Mouse (Mus musculus) retina, embryonic 14.5 days (tissue): ENCODE results near the gene Wfdc1.

Source experiments
- DNase-seq: peaks from one replicate; pipeline ENCODE4 v3.0.0-alpha.2; 2015; ENCODE audit warnings: low spot score

Wfdc1 gene

DNA sequence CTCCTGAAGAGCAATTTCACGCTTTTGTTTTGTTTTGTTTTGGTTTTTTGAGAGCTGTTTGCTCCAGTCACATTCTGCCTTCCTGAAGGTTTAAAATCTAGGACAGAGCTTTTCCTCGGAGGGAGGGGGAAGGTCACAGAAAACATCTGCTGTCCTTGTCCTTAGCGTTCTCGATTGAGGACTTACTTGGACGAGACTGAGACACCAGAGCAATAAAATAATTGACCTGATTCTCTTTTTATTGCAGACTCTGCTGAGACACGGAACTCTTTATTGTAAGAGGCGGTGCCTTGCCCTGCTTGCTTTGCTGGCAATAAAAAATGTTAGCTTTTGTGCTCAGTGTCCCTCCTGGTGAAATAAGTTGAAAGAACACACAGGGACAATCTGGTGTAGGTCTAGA is 26.4 kb upstream of the Wfdc1 start:
- DNase-seq, result no peak

DNA sequence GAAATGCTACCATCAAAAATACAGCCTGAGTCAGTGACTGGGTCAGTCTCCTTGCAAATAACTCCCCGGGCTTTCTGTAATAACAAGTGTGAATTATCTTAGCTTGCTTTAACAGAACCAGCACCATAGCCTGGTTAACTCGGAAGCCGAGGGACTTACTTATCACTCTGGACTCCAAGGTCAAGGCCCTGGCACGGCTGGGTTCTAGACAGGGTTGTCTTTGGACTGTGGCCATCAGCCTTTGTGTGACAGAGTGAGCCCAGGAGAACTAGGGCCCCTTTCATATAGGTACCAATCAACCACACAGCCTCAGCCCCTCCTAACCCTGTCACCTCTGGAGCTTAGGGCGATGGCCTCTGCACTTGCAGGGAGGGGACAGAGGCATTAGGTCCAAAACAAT is 25.1 kb upstream of the Wfdc1 start:
- DNase-seq, result no peak

DNA sequence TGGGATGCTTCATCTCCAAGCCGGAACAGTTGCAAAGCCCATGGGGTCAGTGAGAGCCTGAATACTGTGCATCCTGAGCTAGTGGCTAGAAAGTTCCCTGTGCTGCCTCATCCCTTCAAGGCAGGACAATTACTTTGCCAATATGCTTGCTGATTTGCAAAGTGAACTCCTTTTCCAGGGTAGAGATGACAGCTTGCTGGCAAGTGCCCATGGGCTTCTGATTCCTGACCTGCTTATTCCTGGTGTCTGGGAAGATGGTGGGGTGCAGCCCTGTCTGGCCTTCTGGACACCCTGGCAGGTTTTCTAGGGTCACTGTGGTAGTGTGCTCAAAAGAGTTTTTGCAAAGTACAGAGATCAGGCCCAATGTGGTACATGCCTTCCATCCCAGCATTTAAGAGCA is 23.2 kb upstream of the Wfdc1 start:
- no peak for DNase-seq

DNA sequence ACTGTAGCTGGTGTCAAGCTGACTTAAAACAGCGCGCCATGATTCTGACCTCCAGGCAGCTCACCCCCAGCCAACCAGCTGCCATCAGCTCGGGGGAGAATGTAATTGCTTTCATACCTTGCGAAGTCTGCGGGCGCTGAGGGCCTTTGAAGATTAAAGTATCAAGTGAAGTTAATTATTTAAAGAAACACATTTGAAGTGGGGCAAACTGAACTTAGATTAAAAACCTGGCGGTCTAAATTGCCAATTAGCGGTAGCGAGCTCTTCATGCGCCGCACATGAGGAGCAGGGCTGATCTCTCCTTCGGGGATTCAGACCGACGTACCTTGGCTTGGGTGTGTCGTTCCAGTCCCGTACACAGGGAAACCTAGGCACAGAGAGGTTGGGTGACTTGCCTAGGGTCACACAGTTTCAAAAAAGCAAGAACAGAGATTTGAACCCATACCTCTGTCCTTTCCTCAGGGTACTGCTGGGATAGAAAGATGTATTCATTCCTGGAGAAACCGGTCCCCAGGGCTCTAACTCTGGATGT is 21.7 kb upstream of the Wfdc1 start:
- no peak for DNase-seq

DNA sequence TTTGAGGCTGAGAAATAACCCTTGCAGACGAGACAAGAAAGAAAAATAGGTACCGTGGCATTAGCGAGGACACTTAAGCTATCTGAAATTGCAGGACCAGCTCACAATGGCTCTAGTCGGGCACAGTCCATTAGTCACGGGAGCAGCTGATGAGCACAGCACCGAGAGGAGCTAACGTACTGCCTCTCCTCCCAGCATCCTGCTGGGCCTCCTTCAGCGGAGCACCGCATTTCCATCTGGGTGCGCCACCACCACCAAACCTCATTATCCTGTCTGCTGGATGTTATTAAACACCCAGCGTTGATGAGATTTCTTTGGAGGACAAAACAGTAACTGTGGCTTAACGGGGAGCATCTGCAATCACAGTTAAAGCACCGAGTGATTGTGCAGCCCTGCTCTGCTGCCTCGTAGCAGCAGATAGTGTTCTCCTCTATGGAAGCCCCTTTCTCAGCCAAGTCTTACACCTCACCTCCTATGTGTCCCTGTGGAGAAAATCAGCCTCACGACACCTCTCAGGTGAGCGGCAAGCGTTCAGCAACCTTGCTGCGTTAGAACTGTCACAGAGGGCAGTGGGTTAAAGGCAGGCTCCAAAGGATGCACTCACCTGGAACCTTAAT is 21.1 kb upstream of the Wfdc1 start:
- no peak for DNase-seq

GRCm38 (mm10) chr8:119646197-119646596 is 20.0 kb upstream of the Wfdc1 start:
- no peak for DNase-seq

DNA sequence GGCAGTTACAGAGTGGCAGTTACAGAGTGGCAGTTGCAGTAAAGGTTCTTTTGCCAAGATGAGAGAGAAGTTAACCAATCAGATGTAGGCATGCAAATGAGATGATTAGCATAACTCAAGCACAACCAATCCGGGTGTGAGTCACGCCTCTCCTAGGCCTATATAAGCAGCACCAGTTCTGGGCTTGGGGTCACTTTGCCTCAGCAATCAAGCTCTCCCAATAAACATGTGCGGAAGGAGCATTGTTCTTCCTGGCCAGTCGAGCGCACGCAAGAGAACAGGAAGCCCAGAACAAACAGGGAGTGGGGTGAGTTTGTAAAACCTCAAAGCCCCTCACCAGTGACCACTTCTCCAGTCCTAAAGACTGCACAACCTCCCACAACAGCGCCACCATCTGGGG is 19.3 kb upstream of the Wfdc1 start:
- DNase-seq, result no peak

- no peak for DNase-seq
These were observed 14.8 kb upstream of the Wfdc1 start for GRCm38 (mm10) chr8:119651324-119651723.

DNA sequence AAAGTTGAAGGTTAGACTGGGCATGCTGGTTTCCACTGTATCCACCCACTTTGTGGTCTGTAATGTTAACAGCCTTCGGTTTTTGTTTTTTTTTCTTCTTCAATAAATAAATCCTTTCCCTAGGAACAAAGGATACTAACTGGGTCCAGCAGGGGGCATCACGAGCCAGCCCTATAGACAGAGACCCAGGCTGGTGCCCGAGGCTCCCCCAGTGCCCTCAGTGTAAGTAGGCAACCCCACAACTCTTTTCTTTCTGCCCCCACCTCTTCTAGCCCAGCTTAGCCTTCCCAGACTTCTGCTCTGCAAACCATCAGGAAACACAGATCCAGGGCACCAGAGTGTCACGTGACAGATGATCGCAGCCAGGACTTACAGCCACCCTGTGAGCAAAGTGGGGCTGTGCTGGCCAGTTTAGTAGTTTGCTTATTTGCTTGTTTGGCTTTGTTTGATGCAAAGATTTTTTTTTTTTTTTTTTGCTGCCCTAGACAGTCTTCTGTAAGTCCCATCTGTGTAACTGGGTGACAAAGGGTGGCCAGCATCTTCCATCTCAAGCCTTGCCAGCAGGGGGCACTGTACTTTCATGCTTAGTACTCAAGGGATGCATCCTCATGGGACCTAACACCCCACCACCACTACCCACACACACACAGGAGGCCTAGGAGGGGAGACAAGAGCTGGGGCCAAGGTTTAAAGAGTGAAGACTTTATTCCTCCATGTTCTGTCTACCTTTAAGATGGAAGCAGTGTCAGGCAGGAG is 9.3 kb upstream of the Wfdc1 start:
- peak; percentile 63 for DNase-seq

- DNase-seq, result peak; percentile 82
These were observed 5.1 kb upstream of the Wfdc1 start for GRCm38 (mm10) chr8:119661081-119661480.

- DNase-seq, result no peak
These were observed 4.3 kb upstream of the Wfdc1 start for GRCm38 (mm10) chr8:119661892-119662291.

GRCm38 (mm10) chr8:119663440-119663839 is 2.7 kb upstream of the Wfdc1 start:
- no peak for DNase-seq

DNA sequence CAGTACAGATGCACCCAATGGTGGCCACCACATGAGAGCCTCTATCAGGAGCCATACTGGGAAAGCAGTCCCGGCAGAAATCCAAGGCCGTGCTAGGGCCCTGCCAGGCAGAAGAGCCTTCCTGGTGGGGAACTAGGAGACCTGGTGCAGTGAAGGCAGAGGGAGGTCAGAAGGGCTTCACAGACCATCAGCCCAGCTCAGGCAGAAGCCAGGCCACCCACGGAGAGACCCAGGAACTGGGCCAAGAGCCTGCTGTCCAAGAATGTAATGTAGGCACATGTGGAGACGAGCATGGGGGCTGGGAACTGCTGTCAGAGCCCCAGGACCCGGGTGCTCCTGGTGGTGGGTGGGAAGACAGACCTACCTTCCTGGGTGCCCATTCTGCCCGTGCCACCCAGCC is 895 bp upstream of the Wfdc1 start:
- DNase-seq, result no peak

DNA sequence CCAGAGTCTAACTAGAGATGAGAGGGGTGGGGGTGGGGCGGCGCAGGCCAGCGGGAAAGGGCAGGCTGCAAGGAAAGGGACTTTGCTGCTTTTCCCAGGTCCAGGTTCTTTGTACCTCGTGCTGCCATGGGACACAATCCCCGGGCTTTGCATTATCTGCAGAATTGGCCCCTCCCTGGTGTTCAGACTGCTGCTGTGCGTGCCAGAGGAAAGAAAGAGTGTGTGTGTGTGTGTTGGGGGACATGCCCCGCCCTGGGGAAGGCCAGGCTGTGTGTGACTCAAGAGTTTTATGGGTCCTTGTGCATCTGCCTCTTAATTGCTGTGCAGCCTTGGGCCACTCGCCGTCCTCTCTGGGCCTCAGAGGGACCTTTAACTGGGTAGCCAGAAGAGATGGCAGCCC is 2.3 kb downstream of the Wfdc1 start:
- no peak for DNase-seq

DNA sequence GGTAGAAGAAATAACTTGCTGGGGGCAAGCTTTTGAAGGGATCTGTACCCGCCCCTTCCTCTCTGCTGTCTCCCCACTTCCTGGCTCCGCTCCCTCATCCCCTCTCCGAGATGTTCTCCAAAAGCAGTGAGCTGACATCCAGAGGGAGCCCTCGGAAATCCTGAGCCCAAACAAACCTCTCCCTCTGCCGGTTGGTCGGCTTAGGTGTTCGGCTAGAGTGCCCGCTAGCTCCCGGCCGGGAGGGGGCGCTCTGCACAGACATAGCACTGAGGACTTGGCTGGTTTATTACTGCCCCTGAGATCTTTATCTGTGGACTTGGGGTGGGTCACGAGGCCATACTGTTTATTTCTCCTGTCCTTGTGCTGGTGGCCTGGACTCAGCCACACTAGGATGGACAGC is 3.1 kb downstream of the Wfdc1 start:
- peak; percentile 75 for DNase-seq

GRCm38 (mm10) chr8:119670419-119671091 is 4.4 kb downstream of the Wfdc1 start:
- DNase-seq, result no peak

- no peak for DNase-seq
These were observed 7.9 kb downstream of the Wfdc1 start for GRCm38 (mm10) chr8:119673976-119674555.

- DNase-seq, result peak; percentile 66
These were observed 9.3 kb downstream of the Wfdc1 start for GRCm38 (mm10) chr8:119675457-119675856.

DNA sequence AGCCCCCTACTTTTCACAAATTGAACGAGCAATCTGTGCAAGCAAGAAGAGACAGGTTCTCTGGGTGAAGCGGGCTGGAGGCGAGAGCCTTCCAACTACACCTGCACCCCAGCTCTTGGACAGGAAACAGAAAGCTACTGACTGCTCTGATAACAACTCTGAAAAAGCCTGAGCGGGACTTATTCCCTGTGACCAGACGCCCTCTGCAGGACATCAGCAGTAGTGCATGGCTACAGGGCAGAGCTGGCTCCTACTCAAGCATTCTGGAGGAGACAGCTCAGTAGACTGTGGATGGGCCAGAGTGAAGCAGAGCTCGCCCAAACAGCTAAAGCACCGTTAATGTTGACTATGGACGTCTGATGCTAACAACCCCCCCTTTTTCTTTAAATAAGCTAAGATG is 10.2 kb downstream of the Wfdc1 start:
- DNase-seq, result peak; percentile 98

- peak; percentile 60 for DNase-seq
These were observed 12.1 kb downstream of the Wfdc1 start for GRCm38 (mm10) chr8:119678138-119678843.

DNA sequence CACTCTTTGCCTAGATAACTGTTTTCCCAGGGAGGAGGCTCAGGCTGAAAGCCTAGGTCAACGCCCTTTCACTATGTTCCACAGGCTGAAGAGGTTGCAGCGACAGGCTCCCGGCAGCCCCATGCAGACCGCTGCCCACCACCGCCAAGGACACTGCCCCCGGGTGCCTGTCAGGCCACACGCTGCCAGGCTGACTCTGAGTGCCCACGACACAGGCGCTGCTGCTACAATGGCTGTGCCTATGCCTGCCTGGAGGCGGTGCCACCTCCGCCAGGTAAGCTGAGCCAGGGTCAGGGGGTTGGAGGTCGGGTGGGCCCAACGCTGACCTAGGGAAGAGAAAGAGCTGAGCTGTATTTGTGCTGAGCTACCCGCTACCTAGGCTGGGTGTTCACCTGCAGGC is 13.0 kb downstream of the Wfdc1 start:
- DNase-seq, result no peak

DNA sequence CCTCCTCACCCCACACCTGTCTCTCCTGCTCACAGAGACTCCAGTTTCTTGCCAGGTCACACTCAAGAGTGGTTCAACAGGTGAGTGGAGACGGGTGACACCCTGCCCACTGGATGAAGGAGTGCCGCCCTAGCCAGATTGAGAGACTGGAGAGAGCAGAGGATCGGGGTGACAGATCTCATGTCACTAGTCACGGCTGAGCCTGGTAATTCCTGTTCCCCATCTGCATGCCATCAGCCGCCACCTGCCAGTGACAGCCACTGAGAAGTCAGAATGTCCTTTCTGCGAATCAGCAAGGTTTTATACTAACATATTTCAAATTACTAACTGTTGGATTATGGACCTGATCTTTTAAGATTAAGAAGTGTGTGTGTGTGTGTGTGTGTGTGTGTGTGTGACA is 24.4 kb downstream of the Wfdc1 start:
- DNase-seq, result no peak
